Mouse (Mus musculus) embryonic fibroblast, embryonic 13.5 days (primary cell): ENCODE measurements around the gene 0610010K14Rik.

Source experiments
- CTCF ChIP-seq: IDR thresholded peaks from 2 replicates; pipeline ENCODE4 v1.5.1; 2011; ENCODE audit warnings: mild to moderate bottlenecking, control low read depth, low read length, moderate library complexity, borderline replicate concordance; ENCODE audit not compliant: insufficient read depth
- POLR2A ChIP-seq: IDR thresholded peaks from 2 replicates; pipeline ENCODE4 v1.6.1; 2011; ENCODE audit warnings: low read depth, mild to moderate bottlenecking, control low read depth, low read length, moderate library complexity

GRCm38 (mm10) chr11:70200036-70200608 is 37.6 kb downstream of the 0610010K14Rik start:
- TF ChIP-seq CTCF (no peak), POLR2A (no peak)
